Mouse (Mus musculus): ENCODE results near the gene Vmn2r90.

- TF ChIP-seq TAL1 (IDR thresholded peaks at IDR 0.05; ENCODE audit: low read length), result no peak
- TF ChIP-seq ZC3H11A (IDR thresholded peaks at IDR 0.05; ENCODE audit: low read depth, low read length), result no peak
- TF ChIP-seq POLR2A (IDR thresholded peaks at IDR 0.05; ENCODE audit: control insufficient read depth in 1 of 2, insufficient read depth in 1 of 2, low read depth in 1 of 2, low read length in 2 of 2, poor library complexity in 1 of 2), result no peak
- TF ChIP-seq ZKSCAN1 (IDR thresholded peaks at IDR 0.05; ENCODE audit: low read depth, low read length), result no peak
- TF ChIP-seq HCFC1 (IDR thresholded peaks at IDR 0.05; ENCODE audit: low read depth, low read length), result no peak
- TF ChIP-seq EP300 (IDR thresholded peaks at IDR 0.05; ENCODE audit: low read depth in 1 of 2, low read length in 2 of 2), result no peak
- no peak for TF ChIP-seq CTCF (IDR thresholded peaks at IDR 0.05 in 2 of 3, conservative IDR thresholded peaks at IDR 0.05 in 1 of 3; ENCODE audit: control insufficient read depth in 1 of 3, insufficient read depth in 1 of 3, low read depth in 2 of 3, low read length in 3 of 3, poor library complexity in 1 of 3, severe bottlenecking in 1 of 3)
- no peak for TF ChIP-seq SMC3 (IDR thresholded peaks at IDR 0.05; ENCODE audit: low read depth, low read length)
- TF ChIP-seq TCF12 (IDR thresholded peaks at IDR 0.05; ENCODE audit: low read depth, low read length), result no peak
- TF ChIP-seq POLR2AphosphoS2 (IDR thresholded peaks at IDR 0.05; ENCODE audit: low read length), result no peak
- TF ChIP-seq ETS1 (IDR thresholded peaks at IDR 0.05; ENCODE audit: low read depth, low read length), result no peak
- no peak for TF ChIP-seq MXI1 (IDR thresholded peaks at IDR 0.05; ENCODE audit: low read depth, low read length)
- TF ChIP-seq CHD1 (IDR thresholded peaks at IDR 0.05; ENCODE audit: low read depth, low read length), result no peak
- no peak for TF ChIP-seq MYC (IDR thresholded peaks at IDR 0.05; ENCODE audit: low read depth, low read length)
Observed at GRCm38 (mm10) chr17:17703447-17703846, at the start of gene Vmn2r90.
